Mouse (Mus musculus): ENCODE measurements around the gene Chrna3.

GRCm38 (mm10) chr9:55039983-55040382 is 13.6 kb upstream of the Chrna3 start:
- TF ChIP-seq POLR2A (IDR thresholded peaks at IDR 0.05; ENCODE audit: control insufficient read depth, low read depth, low read length): no peak
- TF ChIP-seq CTCF (IDR thresholded peaks at IDR 0.05; ENCODE audit: control insufficient read depth, insufficient read depth, insufficient replicate concordance, low read depth, low read length): no peak

All from testis, adult 2 months (tissue).